Mouse (Mus musculus): ENCODE results near the gene Sephs1.
"Not testable (repeated sequence)": the region's sequence is repeated elsewhere in the genome, so short reads cannot be mapped to it uniquely, and the experiment has no call there.

Sephs1 gene

GRCm38 (mm10) chr2:4907916-4908315, 26.6 kb downstream of the Sephs1 start:
- DNase-seq (ENCODE audit: low spot score) = no peak

DNA sequence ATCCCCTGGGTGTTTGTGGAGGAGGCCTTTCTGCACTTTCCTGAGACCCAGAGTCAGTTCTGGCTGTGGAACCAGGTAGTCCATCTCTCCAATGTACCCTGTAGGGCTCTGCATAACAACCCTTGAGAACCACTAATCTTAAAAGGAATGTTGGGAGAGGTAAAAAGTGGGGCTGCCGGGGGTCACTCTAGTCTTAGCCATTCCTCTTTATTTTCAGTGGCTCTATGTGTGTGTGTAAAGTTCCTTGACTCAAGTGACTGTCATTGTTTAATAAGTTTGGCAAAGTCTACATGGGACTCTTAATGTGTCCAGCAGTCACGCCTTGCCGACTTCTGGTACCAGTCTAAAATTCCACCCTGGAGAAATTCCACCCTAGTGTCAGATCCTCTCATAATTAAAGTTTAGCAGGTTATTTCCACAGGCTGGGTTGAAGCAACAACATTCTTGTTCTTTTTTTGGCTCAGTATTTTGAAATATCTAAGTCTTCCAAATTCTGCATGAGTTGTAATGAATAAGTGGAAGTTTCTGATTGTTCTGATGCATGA, 27.5 kb downstream of the Sephs1 start:
- DNase-seq (ENCODE audit: low spot score) = no peak

DNA sequence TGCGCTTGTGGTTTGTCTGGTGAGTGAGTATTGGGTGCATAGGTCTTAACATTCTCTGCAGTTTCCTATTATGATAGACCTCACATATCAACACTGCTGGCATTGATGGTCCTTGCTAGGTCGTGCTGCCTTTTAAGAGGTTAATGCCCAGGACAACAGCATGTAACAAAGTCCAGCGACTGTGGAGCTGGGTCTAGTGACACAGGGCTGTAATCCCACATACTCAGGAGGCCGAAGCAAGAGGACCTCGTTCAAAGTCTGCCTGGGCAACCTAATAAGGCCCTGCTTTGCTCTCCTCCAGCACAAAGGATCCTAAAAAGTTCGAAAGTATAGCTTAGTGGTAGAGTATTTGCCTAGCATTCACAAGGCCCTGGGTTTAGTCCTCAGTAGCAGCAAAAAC, 28.5 kb downstream of the Sephs1 start:
- DNase-seq (ENCODE audit: low spot score) = no peak

DNA sequence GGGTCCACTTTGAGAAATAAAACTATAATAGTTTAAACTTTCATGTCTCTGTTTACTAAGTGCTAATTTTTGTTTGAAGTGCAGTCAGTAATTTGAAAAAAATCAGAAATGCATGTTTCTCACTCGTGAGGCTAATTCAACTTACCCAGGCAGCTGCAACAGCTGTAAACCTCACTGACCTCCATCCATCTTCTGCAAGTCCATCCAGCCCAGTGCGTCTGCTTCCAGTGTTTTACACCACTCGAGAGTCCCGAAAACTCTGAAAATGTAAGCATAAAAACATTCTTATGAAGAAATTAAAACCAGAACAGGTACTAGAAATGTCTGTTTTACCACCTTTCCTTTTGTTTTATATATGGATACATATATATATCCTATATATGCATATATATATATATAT, 29.2 kb downstream of the Sephs1 start:
- DNase-seq (ENCODE audit: low spot score) = no peak

- no peak for DNase-seq (ENCODE audit: low spot score)
Measured at GRCm38 (mm10) chr2:4913949-4914348, 32.6 kb downstream of the Sephs1 start.

DNA sequence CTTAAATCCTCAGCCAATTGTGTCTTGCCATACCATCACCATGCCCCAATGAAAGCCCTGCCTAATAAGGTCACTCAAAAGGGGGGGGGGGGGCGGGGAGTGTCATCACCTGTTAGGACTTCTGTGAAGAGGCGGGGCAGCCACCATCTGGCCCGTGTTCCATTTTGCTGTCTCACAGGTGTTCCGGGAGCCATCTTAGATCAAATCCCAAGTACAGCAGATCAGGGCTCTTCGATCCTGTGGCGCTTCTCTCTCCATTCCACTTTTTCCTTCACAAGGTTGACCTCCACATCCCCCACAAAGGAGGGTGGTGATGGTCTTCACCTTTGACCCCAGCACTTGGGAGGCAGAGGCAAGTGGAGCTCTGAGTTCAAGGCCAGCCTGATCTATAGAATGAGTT, 34.7 kb downstream of the Sephs1 start:
- DNase-seq (ENCODE audit: low spot score) = no peak

- DNase-seq (ENCODE audit: low spot score) = peak; percentile 76
Measured at GRCm38 (mm10) chr2:4917326-4918021, 36.1 kb downstream of the Sephs1 start.

DNA sequence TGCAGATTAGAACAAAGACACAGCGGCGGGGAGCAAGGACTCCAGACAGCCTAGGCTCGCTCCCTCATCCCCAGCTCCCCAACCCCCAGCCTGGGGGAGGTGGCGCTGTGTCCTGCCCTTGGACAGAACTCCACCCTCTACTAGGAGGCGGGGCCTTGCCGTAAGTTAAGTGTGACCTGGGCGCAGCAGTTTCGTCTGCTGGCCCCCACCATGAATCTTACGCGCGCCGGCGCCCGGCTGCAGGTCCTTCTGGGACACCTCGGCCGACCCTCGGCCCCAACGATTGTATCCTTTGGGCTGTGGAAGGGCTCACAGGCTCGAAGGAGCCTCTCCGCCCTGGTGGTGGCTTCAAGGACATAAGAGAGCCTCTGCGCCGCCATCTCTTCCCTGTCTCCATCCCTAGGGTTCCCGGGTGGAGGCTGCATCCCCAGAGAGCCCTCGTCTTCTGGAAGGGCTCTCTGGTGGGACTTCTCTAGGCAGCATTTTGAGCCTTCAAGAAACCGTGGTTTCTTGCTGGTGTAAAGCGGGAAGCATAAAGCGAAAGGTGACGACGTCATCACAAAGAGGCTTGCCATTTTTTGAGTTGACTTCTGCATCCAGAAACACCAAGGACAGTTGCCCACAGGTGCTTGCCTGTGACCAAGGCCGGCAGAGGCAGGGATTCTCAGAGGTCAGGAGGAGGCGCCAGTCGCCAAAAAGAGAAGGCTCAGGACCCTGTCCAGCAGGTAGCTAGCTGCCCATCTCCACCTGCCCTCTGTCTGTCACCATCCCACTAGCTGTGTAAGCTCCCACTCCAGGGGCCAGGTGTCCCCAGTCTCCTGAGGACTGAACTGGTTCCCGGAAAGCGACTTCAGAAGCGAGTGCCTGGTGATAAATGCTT, 37.7 kb downstream of the Sephs1 start, which contains the start of gene Phyh:
TSS of gene Phyh (plus strand) at position 160 of the 880 bp plus-strand sequence.
- DNase-seq (ENCODE audit: low spot score) = peak; percentile 81

GRCm38 (mm10) chr2:4921019-4921418, 39.7 kb downstream of the Sephs1 start:
- DNase-seq (ENCODE audit: low spot score) = no peak

DNA sequence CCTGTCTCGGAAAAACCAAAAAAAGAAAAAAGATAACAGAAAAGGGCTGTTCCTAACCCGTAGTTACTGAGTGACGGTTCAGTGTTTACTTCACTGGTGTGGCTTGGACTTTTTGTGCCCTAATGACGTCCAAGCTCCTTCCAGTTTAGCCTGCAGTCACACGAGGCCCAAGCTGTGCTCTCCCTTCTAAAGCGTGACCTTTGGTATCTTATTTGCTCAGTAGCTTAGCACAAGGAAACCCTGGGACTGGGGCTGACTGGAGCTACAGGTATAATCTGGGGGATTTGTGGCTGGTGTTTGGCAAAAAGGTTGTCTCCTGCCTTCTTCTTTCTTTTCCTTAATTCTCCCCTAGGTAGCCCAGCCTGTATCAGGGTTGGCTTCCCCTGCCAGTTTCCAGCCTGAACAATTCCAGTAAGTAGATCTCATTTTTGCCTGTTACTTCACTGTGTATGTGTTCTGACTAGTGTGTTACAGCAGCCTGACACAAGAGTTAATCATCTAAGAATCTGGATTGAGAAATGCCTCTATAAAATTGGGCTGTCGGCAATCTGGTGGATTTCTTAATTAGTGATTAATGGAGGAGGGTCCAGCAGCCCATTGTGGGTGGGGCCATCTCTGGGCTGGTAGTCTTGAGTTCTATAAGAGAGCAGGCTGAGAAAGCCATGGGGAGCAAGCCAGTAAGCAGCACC, 41.3 kb downstream of the Sephs1 start:
- DNase-seq (ENCODE audit: low spot score) = no peak

- DNase-seq (ENCODE audit: low spot score) = no peak
Measured at GRCm38 (mm10) chr2:4927391-4927790, 46.0 kb downstream of the Sephs1 start.

GRCm38 (mm10) chr2:4929230-4929629, 47.9 kb downstream of the Sephs1 start:
- no peak for DNase-seq (ENCODE audit: low spot score)

- no peak for DNase-seq (ENCODE audit: low spot score)
Measured at GRCm38 (mm10) chr2:4934516-4934915, 53.2 kb downstream of the Sephs1 start.

GRCm38 (mm10) chr2:4937931-4938330, 56.6 kb downstream of the Sephs1 start:
- DNase-seq (ENCODE audit: low spot score) = no peak

- no peak for DNase-seq (ENCODE audit: low spot score)
Measured at GRCm38 (mm10) chr2:4940861-4941260, 59.5 kb downstream of the Sephs1 start.

DNA sequence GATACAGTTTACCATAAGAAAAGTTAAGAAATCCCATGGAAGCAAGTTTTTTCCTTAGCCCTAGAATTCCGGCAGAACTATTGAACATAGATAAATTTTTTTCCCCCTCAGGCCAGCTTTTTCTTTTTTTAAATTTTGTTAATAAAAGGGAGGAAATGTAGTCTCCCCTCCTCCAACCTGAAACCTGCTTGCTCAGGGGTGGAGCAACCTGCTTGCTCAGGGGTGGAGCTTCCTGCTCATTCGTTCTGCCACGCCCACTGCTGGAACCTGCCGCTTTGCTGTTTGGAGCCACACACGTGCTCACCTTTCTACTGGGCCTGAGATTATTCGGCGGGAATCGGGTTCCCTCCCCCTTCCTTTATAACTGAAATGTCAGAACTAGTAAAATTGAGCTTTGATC, 68.3 kb downstream of the Sephs1 start:
- DNase-seq (ENCODE audit: low spot score) = not testable (repeated sequence)

DNA sequence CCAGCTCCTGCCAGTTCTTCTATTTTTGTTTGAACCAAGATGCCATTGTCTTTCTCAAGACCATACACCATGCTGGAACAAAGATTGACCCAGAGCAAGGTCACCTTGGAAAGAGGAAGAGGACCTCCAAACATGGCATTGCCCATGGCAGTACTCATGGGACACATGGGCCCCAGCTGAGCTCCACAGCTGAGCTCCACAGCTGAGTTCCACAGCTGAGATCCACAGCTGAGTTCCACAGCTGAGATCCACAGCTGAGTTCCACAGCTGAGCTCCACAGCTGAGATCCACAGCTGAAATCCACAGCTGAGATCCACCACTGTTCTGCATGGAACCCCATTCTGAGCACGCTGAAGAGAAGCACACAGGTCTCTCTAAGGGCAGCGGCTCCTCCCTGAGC, 69.6 kb downstream of the Sephs1 start:
- DNase-seq (ENCODE audit: low spot score) = no peak

GRCm38 (mm10) chr2:4954216-4954760, 72.9 kb downstream of the Sephs1 start:
- no peak for DNase-seq (ENCODE audit: low spot score)

GRCm38 (mm10) chr2:4958039-4958438, 76.7 kb downstream of the Sephs1 start:
- no peak for DNase-seq (ENCODE audit: low spot score)
